ENCODE assay signal across 9 mouse cellular contexts in the genomic region with DNA sequence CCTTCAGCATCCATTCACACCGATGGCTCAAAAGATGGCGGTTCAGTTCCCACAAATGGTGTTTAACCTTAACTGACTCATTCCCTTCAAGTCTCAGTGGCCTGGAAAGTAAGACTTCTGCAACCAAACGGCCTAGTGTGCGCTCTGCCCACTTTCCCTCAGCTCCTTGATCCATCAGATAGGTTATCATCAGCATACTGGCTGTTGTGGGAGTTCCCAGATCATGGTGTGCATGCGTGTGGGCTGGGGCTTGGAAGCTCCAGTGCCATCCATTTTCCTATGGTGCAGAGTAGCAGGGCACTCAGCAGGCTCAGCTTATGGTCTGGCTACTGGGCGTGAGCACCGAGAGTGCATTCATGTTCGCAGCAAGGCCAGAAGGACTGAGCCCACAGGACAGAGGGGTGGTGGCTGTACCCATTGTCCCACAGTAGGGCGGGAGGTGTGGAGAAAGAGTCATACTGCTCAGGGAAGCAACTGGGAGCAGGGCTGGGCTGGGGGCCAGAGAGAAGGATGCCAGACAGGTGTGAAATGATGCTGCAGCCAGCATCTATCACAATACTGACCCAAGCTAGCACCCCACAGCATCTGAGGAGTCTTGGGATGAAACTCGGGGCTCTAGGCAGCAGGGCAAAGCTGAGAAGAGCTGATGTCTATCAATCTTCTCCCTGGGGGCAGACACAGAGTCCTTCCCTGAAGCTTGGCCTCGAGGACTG. TPM values are rescaled to one million over a fixed set of nuclear protein-coding genes. Genes with fewer than 3 reads are reported as not detected.
DNase-seq lines count a peak whose midpoint lies in the region; ATAC-seq lines count a peak whose summit lies in the region.
"Had no signal": no experiment of that assay in that cellular context is flagged by ENCODE, and none has a peak within 500 bp of the region (broad histone marks: within the 10 kb centered on the region; RNA-seq: fewer than 3 reads in every experiment).

No protein-coding gene starts in this region.

- DNase-seq in intestine, embryonic 14.5 days (ENCODE audit: low spot score) = no peak
- DNase-seq in embryonic facial prominence, embryonic 14.5 days (ENCODE audit: low spot score) = no peak
- no peak for DNase-seq in frontal cortex, postnatal 36 days (ENCODE audit: low spot score in 2 of 2)
- DNase-seq in left cerebral cortex, postnatal 4 days = no peak
- DNase-seq in T-cell, adult 2 months (ENCODE audit: low spot score) = no peak
- DNase-seq: right cerebral cortex, postnatal 4 days had no signal

- peaks cover 49% of the 10 kb centered on the region for H3K4me1 ChIP-seq in intestine, embryonic 14.5 days (replicated peaks; ENCODE audit: control insufficient read depth, insufficient read depth, low read length)
- H3K4me1 ChIP-seq in intestine, embryonic 15.5 days (replicated peaks) = peaks cover 75% of the 10 kb centered on the region
- peaks cover 50% of the 10 kb centered on the region for H3K4me1 ChIP-seq in embryonic facial prominence, embryonic 14.5 days (ENCODE audit: control insufficient read depth, insufficient read depth, low read length)
- peaks cover 100% of the 10 kb centered on the region for H3K4me1 ChIP-seq in limb, embryonic 12.5 days (replicated peaks)
- peaks cover 89% of the 10 kb centered on the region for H3K4me1 ChIP-seq in midbrain, embryonic 15.5 days

- H3K36me3 ChIP-seq in intestine, embryonic 14.5 days (ENCODE audit: control insufficient read depth, insufficient read depth, low read length) = no peaks in the 10 kb centered on the region
- no peaks in the 10 kb centered on the region for H3K36me3 ChIP-seq in intestine, embryonic 15.5 days
- H3K36me3 ChIP-seq in embryonic facial prominence, embryonic 14.5 days (ENCODE audit: control insufficient read depth, insufficient read depth, low read length) = no peaks in the 10 kb centered on the region
- no peaks in the 10 kb centered on the region; the same call in 1 of the 2 replicates for H3K36me3 ChIP-seq in limb, embryonic 12.5 days
- no peaks in the 10 kb centered on the region for H3K36me3 ChIP-seq in midbrain, embryonic 15.5 days (replicated peaks)

- 72% methylated on average over 11 of the region's 11 CpGs for WGBS in intestine, embryonic 14.5 days
- WGBS in intestine, embryonic 15.5 days = 76% methylated on average over 11 of the region's 11 CpGs
- 80% methylated on average over 11 of the region's 11 CpGs for WGBS in embryonic facial prominence, embryonic 14.5 days
- WGBS in limb, embryonic 12.5 days = 76% methylated on average over 11 of the region's 11 CpGs
- WGBS in midbrain, embryonic 15.5 days = 75% methylated on average over 11 of the region's 11 CpGs

- H3K27me3 ChIP-seq in intestine, embryonic 14.5 days (replicated peaks; ENCODE audit: control insufficient read depth, insufficient read depth, low read length) = no peaks in the 10 kb centered on the region
- no peaks in the 10 kb centered on the region for H3K27me3 ChIP-seq in intestine, embryonic 15.5 days (replicated peaks)
- no peaks in the 10 kb centered on the region for H3K27me3 ChIP-seq in embryonic facial prominence, embryonic 14.5 days (replicated peaks; ENCODE audit: control insufficient read depth, insufficient read depth, low read length)
- H3K27me3 ChIP-seq in limb, embryonic 12.5 days = no peaks in the 10 kb centered on the region
- H3K27me3 ChIP-seq in midbrain, embryonic 15.5 days (replicated peaks) = no peaks in the 10 kb centered on the region

- H3K4me2 ChIP-seq in intestine, embryonic 14.5 days (ENCODE audit: low read length) = no peak overlapping the region
- H3K4me2 ChIP-seq in intestine, embryonic 15.5 days (replicated peaks) = no peak overlapping the region
- H3K4me2 ChIP-seq in embryonic facial prominence, embryonic 14.5 days (ENCODE audit: low read depth, low read length) = no peak overlapping the region
- no peak overlapping the region for H3K4me2 ChIP-seq in limb, embryonic 12.5 days
- peak overlapping the region; percentile 21; the same call in 1 of the 2 replicates for H3K4me2 ChIP-seq in midbrain, embryonic 15.5 days

- no peak overlapping the region for H3K9ac ChIP-seq in intestine, embryonic 14.5 days (ENCODE audit: low read length)
- no peak overlapping the region for H3K9ac ChIP-seq in intestine, embryonic 15.5 days
- 0 out of 2 replicates have a peak overlapping the region, but pooled peaks have one; percentile 6 for H3K9ac ChIP-seq in embryonic facial prominence, embryonic 14.5 days (ENCODE audit: low read depth, low read length)
- no peak overlapping the region for H3K9ac ChIP-seq in limb, embryonic 12.5 days (replicated peaks)
- 0 out of 2 replicates have a peak overlapping the region, but pooled peaks have one; percentile 13 for H3K9ac ChIP-seq in midbrain, embryonic 15.5 days

- H3K27ac ChIP-seq in intestine, embryonic 14.5 days (ENCODE audit: low read depth) = 0 out of 2 replicates have a peak overlapping the region, but pooled peaks have one; percentile 47
- no peak overlapping the region for H3K27ac ChIP-seq in intestine, embryonic 15.5 days
- H3K27ac ChIP-seq in embryonic facial prominence, embryonic 14.5 days (replicated peaks; ENCODE audit: low read depth, low read length) = no peak overlapping the region
- H3K27ac ChIP-seq in limb, embryonic 12.5 days = 0 out of 2 replicates have a peak overlapping the region, but pooled peaks have one; percentile 12
- H3K27ac ChIP-seq in midbrain, embryonic 15.5 days = peak overlapping the region; percentile 78

- H3K4me3 ChIP-seq in intestine, embryonic 14.5 days (ENCODE audit: low read depth, low read length) = no peak overlapping the region
- no peak overlapping the region for H3K4me3 ChIP-seq in intestine, embryonic 15.5 days (replicated peaks)
- no peak overlapping the region for H3K4me3 ChIP-seq in embryonic facial prominence, embryonic 14.5 days (ENCODE audit: low read depth, low read length)
- H3K4me3 ChIP-seq in limb, embryonic 12.5 days (replicated peaks) = no peak overlapping the region
- H3K4me3 ChIP-seq in midbrain, embryonic 15.5 days = no peak overlapping the region

- no peaks in the 10 kb centered on the region for H3K9me3 ChIP-seq in intestine, embryonic 14.5 days (ENCODE audit: control insufficient read depth, low read length)
- H3K9me3 ChIP-seq in intestine, embryonic 15.5 days = no peaks in the 10 kb centered on the region
- H3K9me3 ChIP-seq in embryonic facial prominence, embryonic 14.5 days (ENCODE audit: control insufficient read depth, low read length) = no peaks in the 10 kb centered on the region
- H3K9me3 ChIP-seq in limb, embryonic 12.5 days = no peaks in the 10 kb centered on the region
- no peaks in the 10 kb centered on the region for H3K9me3 ChIP-seq in midbrain, embryonic 15.5 days

- ATAC-seq in intestine, embryonic 14.5 days (replicated peaks; ENCODE audit: low FRiP score, low TSS enrichment, low read depth) = no peak
- no peak for ATAC-seq in intestine, embryonic 15.5 days
- no peak for ATAC-seq in embryonic facial prominence, embryonic 14.5 days (ENCODE audit: low read depth)
- ATAC-seq in limb, embryonic 12.5 days (ENCODE audit: insufficient number of reproducible peaks, insufficient read depth, low FRiP score, low TSS enrichment, low read depth) = no peak
- ATAC-seq in midbrain, embryonic 15.5 days (replicated peaks) = 0 out of 2 replicates have a peak, but pooled peaks have one; percentile 11

- intact Hi-C loops in left cerebral cortex, postnatal 4 days (cut with DNase I) = no loop called here

RNA-seq across cellular contexts. Expression of a gene that starts 33.7 kb away (rescaled TPM):
- polyA plus RNA-seq in intestine, embryonic 14.5 days (2014; fragmentation: Nextera tagmentation; extraction: Ambion mirVana) = 37.4 and 39.0 TPM in 2 replicates
- 26.3 and 28.0 TPM in 2 replicates for polyA plus RNA-seq in intestine, embryonic 15.5 days (2015; fragmentation: Nextera tagmentation; extraction: Ambion mirVana)
- polyA plus RNA-seq in embryonic facial prominence, embryonic 14.5 days (2014; fragmentation: Nextera tagmentation; extraction: Ambion mirVana) = 31.3 and 36.6 TPM in 2 replicates
- polyA plus RNA-seq in limb, embryonic 12.5 days (2016; fragmentation: Nextera tagmentation; extraction: Ambion mirVana) = 53.4 and 57.1 TPM in 2 replicates
- polyA plus RNA-seq in midbrain, embryonic 15.5 days (2015; fragmentation: Nextera tagmentation; extraction: Ambion mirVana) = 77.3 and 78.8 TPM in 2 replicates
- 100 to 1,000 TPM; 149 to 152 TPM for total RNA-seq in left cerebral cortex, postnatal 4 days (2021)

Comparison
In these comparisons a context has a peak if more than half of its experiments do, and no peak if none do; other contexts are left out.
1. H3K27ac ChIP-seq: peak in intestine, embryonic 14.5 days (single experiment), limb, embryonic 12.5 days (single experiment) and midbrain, embryonic 15.5 days (single experiment); none in intestine, embryonic 15.5 days (single experiment) and embryonic facial prominence, embryonic 14.5 days (single experiment).
2. H3K9ac ChIP-seq: peak in embryonic facial prominence, embryonic 14.5 days (single experiment) and midbrain, embryonic 15.5 days (single experiment); none in intestine, embryonic 14.5 days (single experiment), intestine, embryonic 15.5 days (single experiment) and limb, embryonic 12.5 days (single experiment).